ENCODE assay signal across 8 mouse cellular contexts in genomic region chr8:12162921-12163705, GRCm38 (mm10).
DNase-seq lines count a peak whose midpoint lies in the region; ATAC-seq lines count a peak whose summit lies in the region.

No protein-coding gene starts in this region.

- H3K27ac ChIP-seq in hindbrain, embryonic 12.5 days: no peak overlapping the region
- H3K27ac ChIP-seq in limb, embryonic 13.5 days: no peak overlapping the region

- H3K9ac ChIP-seq in hindbrain, embryonic 12.5 days: no peak overlapping the region
- no peak overlapping the region for H3K9ac ChIP-seq in limb, embryonic 13.5 days

- H3K27me3 ChIP-seq in hindbrain, embryonic 12.5 days: peaks cover 47% of the 10 kb centered on the region
- H3K27me3 ChIP-seq in limb, embryonic 13.5 days: peaks cover 37% of the 10 kb centered on the region

- no peaks in the 10 kb centered on the region for H3K9me3 ChIP-seq in hindbrain, embryonic 12.5 days (replicated peaks)
- H3K9me3 ChIP-seq in limb, embryonic 13.5 days: no peaks in the 10 kb centered on the region

- no peaks in the 10 kb centered on the region for H3K36me3 ChIP-seq in hindbrain, embryonic 12.5 days
- no peaks in the 10 kb centered on the region for H3K36me3 ChIP-seq in limb, embryonic 13.5 days

- DNase-seq in gastrocnemius, postnatal 14 days: peak; percentile 16
- no peak for DNase-seq in gastrocnemius, adult 8-10 months (ENCODE audit: low spot score in 2 of 2)
- peak; percentile 41 for DNase-seq in embryo, embryonic 10 days (ENCODE audit: low spot score)
- DNase-seq in testis, postnatal 14 days (ENCODE audit: low spot score): no peak
- DNase-seq in layer of hippocampus, adult 18-20 months (ENCODE audit: low spot score in 2 of 2): no peak

- H3K4me2 ChIP-seq in hindbrain, embryonic 12.5 days (replicated peaks): peak overlapping the region; percentile 42
- peak overlapping the region; percentile 60 for H3K4me2 ChIP-seq in limb, embryonic 13.5 days (replicated peaks)

- 20% methylated on average over 22 of the region's 22 CpGs for WGBS in hindbrain, embryonic 12.5 days
- WGBS in limb, embryonic 13.5 days: 13% methylated on average over 22 of the region's 22 CpGs

- intact Hi-C loops in gastrocnemius, postnatal 14 days (cut with DNase I; ENCODE audit: low total_unique reads): no loop called here

- H3K4me1 ChIP-seq in hindbrain, embryonic 12.5 days: peaks cover 32% of the 10 kb centered on the region
- H3K4me1 ChIP-seq in limb, embryonic 13.5 days: peaks cover 16% of the 10 kb centered on the region

- H3K4me3 ChIP-seq in hindbrain, embryonic 12.5 days: no peak overlapping the region
- H3K4me3 ChIP-seq in limb, embryonic 13.5 days: peak overlapping the region; percentile 26

- no peak for ATAC-seq in hindbrain, embryonic 12.5 days (ENCODE audit: low FRiP score)
- no peak for ATAC-seq in limb, embryonic 13.5 days (ENCODE audit: low FRiP score, low read depth)
- no peak for ATAC-seq in CD4-positive, CD25-positive, alpha-beta regulatory T cell, adult 4 months

Comparison
In these comparisons a context has a peak if more than half of its experiments do, and no peak if none do; other contexts are left out.
1. DNase-seq: peak in gastrocnemius, postnatal 14 days (single experiment) and embryo, embryonic 10 days (single experiment); none in gastrocnemius, adult 8-10 months (0 of 2), testis, postnatal 14 days (single experiment) and layer of hippocampus, adult 18-20 months (0 of 2).